Mouse (Mus musculus): ENCODE results near the gene Mfap1a. TPM values are rescaled to one million over a fixed set of nuclear protein-coding genes. Genes with fewer than 3 reads are reported as not detected.
"Not testable (repeated sequence)": the region's sequence is repeated elsewhere in the genome, so short reads cannot be mapped to it uniquely, and the experiment has no call there.

Mfap1a gene
- total RNA-seq (2021) = 10 to 100 TPM; 17.9 to 19.2 TPM
- long read RNA-seq, experiment 1, full-length matches to known transcripts = 18 of 19 reads
- long read RNA-seq, experiment 1, partial matches to known transcripts = 0 of 19 reads
- long read RNA-seq, experiment 1, other reads (novel, unspliced or antisense) = 1 of 19 reads
- long read RNA-seq, experiment 2, full-length matches to known transcripts = 8 of 8 reads
- long read RNA-seq, experiment 2, partial matches to known transcripts = 0 of 8 reads
- long read RNA-seq, experiment 2, other reads (novel, unspliced or antisense) = 0 of 8 reads

- peak; percentile 85 for DNase-seq (ENCODE audit: low spot score)
These were observed at the start of gene Mfap1a, which contains the start of gene Wdr76 for GRCm38 (mm10) chr2:121505942-121506882. Mfap1a (minus strand) TSS chr2:121506665. Wdr76 (plus strand) TSS chr2:121506723.

GRCm38 (mm10) chr2:121551271-121551670, 44.8 kb upstream of the Mfap1a start:
- no peak for DNase-seq (ENCODE audit: low spot score)

GRCm38 (mm10) chr2:121549630-121550029, 43.2 kb upstream of the Mfap1a start:
- DNase-seq (ENCODE audit: low spot score) = no peak

GRCm38 (mm10) chr2:121544829-121545228, 38.4 kb upstream of the Mfap1a start:
- no peak for DNase-seq (ENCODE audit: low spot score)

GRCm38 (mm10) chr2:121525056-121525455, 18.6 kb upstream of the Mfap1a start:
- no peak for DNase-seq (ENCODE audit: low spot score)

- DNase-seq (ENCODE audit: low spot score) = not testable (repeated sequence)
These were observed 16.4 kb upstream of the Mfap1a start for GRCm38 (mm10) chr2:121522830-121523229.

GRCm38 (mm10) chr2:121522006-121522405, 15.5 kb upstream of the Mfap1a start:
- no peak for DNase-seq (ENCODE audit: low spot score)

GRCm38 (mm10) chr2:121518711-121519110, 12.2 kb upstream of the Mfap1a start:
- DNase-seq (ENCODE audit: low spot score) = not testable (repeated sequence)

GRCm38 (mm10) chr2:121518106-121518505, 11.6 kb upstream of the Mfap1a start:
- no peak for DNase-seq (ENCODE audit: low spot score)

GRCm38 (mm10) chr2:121514211-121514610, 7.7 kb upstream of the Mfap1a start:
- no peak for DNase-seq (ENCODE audit: low spot score)

GRCm38 (mm10) chr2:121512991-121513765, 6.7 kb upstream of the Mfap1a start:
- DNase-seq (ENCODE audit: low spot score) = not testable (repeated sequence)

- DNase-seq (ENCODE audit: low spot score) = no peak
These were observed 4.9 kb upstream of the Mfap1a start for GRCm38 (mm10) chr2:121511401-121511800.

- peak; percentile 58 for DNase-seq (ENCODE audit: low spot score)
These were observed 3.1 kb upstream of the Mfap1a start for GRCm38 (mm10) chr2:121509584-121509983.

GRCm38 (mm10) chr2:121507951-121508330, 1.5 kb upstream of the Mfap1a start:
- DNase-seq (ENCODE audit: low spot score) = no peak

GRCm38 (mm10) chr2:121507173-121507950, 897 bp upstream of the Mfap1a start:
- no peak for DNase-seq (ENCODE audit: low spot score)

GRCm38 (mm10) chr2:121501550-121501949, 4.9 kb downstream of the Mfap1a start:
- not testable (repeated sequence) for DNase-seq (ENCODE audit: low spot score)

GRCm38 (mm10) chr2:121484403-121484802, 22.1 kb downstream of the Mfap1a start:
- DNase-seq (ENCODE audit: low spot score) = not testable (repeated sequence)

- no peak for DNase-seq (ENCODE audit: low spot score)
These were observed 22.9 kb downstream of the Mfap1a start for GRCm38 (mm10) chr2:121483576-121483975.

GRCm38 (mm10) chr2:121480916-121481315, 25.5 kb downstream of the Mfap1a start:
- DNase-seq (ENCODE audit: low spot score) = not testable (repeated sequence)

GRCm38 (mm10) chr2:121480498-121480897, 26.0 kb downstream of the Mfap1a start:
- DNase-seq (ENCODE audit: low spot score) = peak; percentile 25

Data from gastrocnemius, adult 18-20 months (tissue).